Mouse (Mus musculus): ENCODE data around the gene Rccd1. TPM values are rescaled to one million over a fixed set of nuclear protein-coding genes. Genes with fewer than 3 reads are reported as not detected.
A peak's percentile ranks its signal among the peaks of the same experiment; 100 is the strongest.

The Rccd1 gene
- polyA plus RNA-seq, 1 experiment from 2014 or later: 3.7 TPM

DNA sequence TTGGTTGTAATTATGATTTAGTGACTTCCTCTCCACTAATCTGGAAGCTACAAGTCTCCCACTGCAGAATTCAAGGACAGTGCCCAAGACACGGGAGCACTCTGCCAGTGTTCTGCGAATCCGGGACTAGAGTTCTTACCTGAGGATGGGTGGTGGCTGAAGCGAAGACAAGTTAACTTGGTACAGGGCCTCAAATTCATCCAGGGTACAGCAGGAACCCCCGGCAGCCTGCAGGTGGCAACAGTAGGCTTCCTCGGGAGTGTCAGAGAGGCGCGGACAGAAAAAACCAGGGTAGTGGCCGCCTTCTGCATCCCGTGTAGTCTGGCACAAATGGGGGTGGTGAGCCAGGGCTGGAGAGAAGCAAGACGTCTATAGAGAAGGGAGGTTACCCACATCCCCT is 16.5 kb upstream of the Rccd1 start, which contains the start of gene Unc45a:
Gene Unc45a, minus strand, starts transcription at position 213 of the 400 bp plus-strand sequence.
- Histone ChIP-seq H3K4me3 (replicated peaks; ENCODE audit: low read depth, low read length) (peak within 1 kb of the TSS; percentile 63), H3K9me3 (replicated peaks; ENCODE audit: low read length) (no peaks in the 10 kb centered on the region), H3K9ac (ENCODE audit: low read depth, low read length) (peak within 1 kb of the TSS; percentile 60), H3K27ac (peak within 1 kb of the TSS; percentile 89), H3K36me3 (ENCODE audit: insufficient read depth, low read length) (peaks cover 16% of the 10 kb centered on the region), H3K4me2 (ENCODE audit: low read length) (peak within 1 kb of the TSS; percentile 76), H3K27me3 (ENCODE audit: insufficient read depth, low read length) (no peaks in the 10 kb centered on the region), H3K4me1 (replicated peaks; ENCODE audit: insufficient read depth, low read length) (peaks cover 15% of the 10 kb centered on the region)
- TF ChIP-seq CTCF (IDR thresholded peaks at IDR 0.05; ENCODE audit: low read depth): peak; percentile 82
- WGBS: 1% methylated on average over 11 of the region's 11 CpGs
- ATAC-seq (replicated peaks; ENCODE audit: low FRiP score, low read depth) (peak; percentile 50; the same call in 1 of the 2 replicates), DNase-seq (ENCODE audit: low spot score) (peak; percentile 94)

DNA sequence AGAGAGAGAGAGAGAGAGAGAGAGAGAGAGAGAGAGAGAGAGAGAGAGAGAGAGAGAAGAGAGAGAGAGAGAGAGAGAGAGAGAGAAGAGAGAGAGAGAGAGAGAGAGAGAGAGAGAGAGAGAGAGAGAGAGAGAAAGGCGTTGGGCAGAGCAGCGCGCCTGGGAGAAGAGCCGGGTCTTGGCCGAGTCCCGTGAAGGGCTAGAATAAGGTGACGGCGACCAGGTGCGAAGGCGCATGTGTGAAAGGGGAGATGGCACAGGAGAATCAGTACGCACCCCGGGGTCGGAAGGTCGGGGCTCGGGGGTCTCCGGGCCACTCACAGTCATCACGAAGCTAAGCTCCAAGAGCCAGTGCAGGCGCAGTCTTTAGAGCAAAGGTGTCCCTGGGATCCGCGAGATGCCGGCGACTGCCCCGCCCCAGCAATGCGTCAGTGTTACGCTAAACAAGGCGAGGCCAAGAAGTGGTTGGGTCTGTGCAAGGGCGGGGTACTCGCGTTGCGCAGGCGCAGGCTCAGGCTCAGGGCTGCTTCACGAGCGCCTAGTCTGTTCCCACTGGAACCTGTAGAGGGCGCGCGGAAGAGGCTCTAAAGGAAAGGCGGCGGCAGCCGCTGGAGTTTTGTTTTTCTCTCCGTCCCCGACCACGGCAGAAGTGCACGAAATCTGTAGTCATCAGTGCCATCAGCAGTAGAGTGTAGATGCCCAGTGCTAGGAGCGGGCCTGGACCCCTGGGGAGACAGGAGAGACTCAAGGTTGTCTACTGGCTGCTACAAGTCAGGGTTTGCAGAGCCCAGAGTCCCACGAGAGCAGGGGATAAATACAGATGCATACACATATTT is 15.8 kb upstream of the Rccd1 start:
- WGBS: under 1% methylated on average over 45 of the region's 45 CpGs
- Histone ChIP-seq H3K27me3 (ENCODE audit: insufficient read depth, low read length) (no peaks in the 10 kb centered on the region), H3K9me3 (replicated peaks; ENCODE audit: low read length) (no peaks in the 10 kb centered on the region), H3K4me3 (replicated peaks; ENCODE audit: low read depth, low read length) (peak overlapping the region; percentile 63), H3K9ac (ENCODE audit: low read depth, low read length) (peak overlapping the region; percentile 61), H3K27ac (peak overlapping the region; percentile 89), H3K4me2 (ENCODE audit: low read length) (peak overlapping the region; percentile 76), H3K4me1 (replicated peaks; ENCODE audit: insufficient read depth, low read length) (peaks cover 15% of the 10 kb centered on the region), H3K36me3 (ENCODE audit: insufficient read depth, low read length) (peaks cover 21% of the 10 kb centered on the region)
- peak; percentile 98 for DNase-seq (ENCODE audit: low spot score)
- peak; percentile 86 for TF ChIP-seq CTCF (IDR thresholded peaks at IDR 0.05; ENCODE audit: low read depth)
- ATAC-seq (replicated peaks; ENCODE audit: low FRiP score, low read depth): peak; percentile 96

GRCm38 (mm10) chr7:80339371-80339770 is 15.1 kb upstream of the Rccd1 start:
- Histone ChIP-seq H3K4me3 (replicated peaks; ENCODE audit: low read depth, low read length) (peak overlapping the region; percentile 63), H3K36me3 (ENCODE audit: insufficient read depth, low read length) (peaks cover 27% of the 10 kb centered on the region), H3K4me2 (ENCODE audit: low read length) (peak overlapping the region; percentile 76), H3K9me3 (replicated peaks; ENCODE audit: low read length) (no peaks in the 10 kb centered on the region), H3K9ac (ENCODE audit: low read depth, low read length) (peak overlapping the region; percentile 61), H3K27ac (0 out of 2 replicates have a peak overlapping the region, but pooled peaks have one; percentile 37), H3K27me3 (ENCODE audit: insufficient read depth, low read length) (no peaks in the 10 kb centered on the region), H3K4me1 (replicated peaks; ENCODE audit: insufficient read depth, low read length) (peaks cover 15% of the 10 kb centered on the region)
- WGBS: 6% methylated on average over 17 of the region's 17 CpGs
- no peak for ATAC-seq (replicated peaks; ENCODE audit: low FRiP score, low read depth)
- no peak for TF ChIP-seq CTCF (IDR thresholded peaks at IDR 0.05; ENCODE audit: low read depth)
- DNase-seq (ENCODE audit: low spot score): peak; percentile 39

GRCm38 (mm10) chr7:80336932-80337331 is 12.7 kb upstream of the Rccd1 start:
- Histone ChIP-seq H3K9ac (ENCODE audit: low read depth, low read length) (no peak overlapping the region), H3K27me3 (ENCODE audit: insufficient read depth, low read length) (no peaks in the 10 kb centered on the region), H3K4me3 (replicated peaks; ENCODE audit: low read depth, low read length) (no peak overlapping the region), H3K4me2 (ENCODE audit: low read length) (no peak overlapping the region), H3K4me1 (replicated peaks; ENCODE audit: insufficient read depth, low read length) (peaks cover 4% of the 10 kb centered on the region; the same call in 1 of the 2 replicates), H3K36me3 (ENCODE audit: insufficient read depth, low read length) (peaks cover 44% of the 10 kb centered on the region), H3K9me3 (replicated peaks; ENCODE audit: low read length) (no peaks in the 10 kb centered on the region), H3K27ac (no peak overlapping the region)
- 83% methylated on average over 3 of the region's 3 CpGs for WGBS
- no peak for TF ChIP-seq CTCF (IDR thresholded peaks at IDR 0.05; ENCODE audit: low read depth)
- ATAC-seq (replicated peaks; ENCODE audit: low FRiP score, low read depth): no peak
- no peak for DNase-seq (ENCODE audit: low spot score)

DNA sequence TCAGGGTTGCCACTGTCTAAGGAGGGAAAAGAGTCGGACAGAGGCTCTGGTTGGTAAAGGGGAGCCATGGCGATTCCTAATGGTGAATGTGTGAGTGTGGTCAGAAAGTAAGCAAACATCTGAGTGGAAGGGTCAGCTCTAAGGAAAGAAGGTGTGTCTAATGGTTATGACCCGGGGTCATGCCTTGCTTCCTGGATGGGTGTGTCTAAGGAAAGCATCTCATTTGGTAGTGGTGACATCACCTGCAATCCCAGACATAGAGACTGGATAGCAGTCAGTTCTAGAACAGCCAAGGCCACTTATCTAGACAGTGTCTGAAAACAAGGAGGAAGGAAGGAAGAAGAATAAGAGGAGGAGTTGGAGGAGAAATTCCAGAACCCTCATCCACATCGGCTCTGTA is 10.6 kb upstream of the Rccd1 start:
- WGBS: 87% methylated on average over 4 of the region's 4 CpGs
- H3K9me3 ChIP-seq (replicated peaks; ENCODE audit: low read length): no peaks in the 10 kb centered on the region
- peaks cover 4% of the 10 kb centered on the region; the same call in 1 of the 2 replicates for H3K4me1 ChIP-seq (replicated peaks; ENCODE audit: insufficient read depth, low read length)
- peaks cover 62% of the 10 kb centered on the region for H3K36me3 ChIP-seq (ENCODE audit: insufficient read depth, low read length)
- H3K4me3 ChIP-seq (replicated peaks; ENCODE audit: low read depth, low read length): no peak overlapping the region
- H3K9ac ChIP-seq (ENCODE audit: low read depth, low read length): no peak overlapping the region
- no peaks in the 10 kb centered on the region for H3K27me3 ChIP-seq (ENCODE audit: insufficient read depth, low read length)
- H3K4me2 ChIP-seq (ENCODE audit: low read length): no peak overlapping the region
- DNase-seq (ENCODE audit: low spot score) (no peak), ATAC-seq (replicated peaks; ENCODE audit: low FRiP score, low read depth) (no peak)
- H3K27ac ChIP-seq: no peak overlapping the region
- no peak for TF ChIP-seq CTCF (IDR thresholded peaks at IDR 0.05; ENCODE audit: low read depth)

GRCm38 (mm10) chr7:80331433-80331832 is 7.2 kb upstream of the Rccd1 start:
- H3K9ac ChIP-seq (ENCODE audit: low read depth, low read length): no peak overlapping the region
- no peak overlapping the region for H3K4me2 ChIP-seq (ENCODE audit: low read length)
- WGBS: 84% methylated on average over 19 of the region's 19 CpGs
- H3K27me3 ChIP-seq (ENCODE audit: insufficient read depth, low read length): no peaks in the 10 kb centered on the region
- no peak for TF ChIP-seq CTCF (IDR thresholded peaks at IDR 0.05; ENCODE audit: low read depth)
- no peak overlapping the region for H3K4me3 ChIP-seq (replicated peaks; ENCODE audit: low read depth, low read length)
- H3K27ac ChIP-seq: no peak overlapping the region
- ATAC-seq (replicated peaks; ENCODE audit: low FRiP score, low read depth) (no peak), DNase-seq (ENCODE audit: low spot score) (no peak)
- H3K9me3 ChIP-seq (replicated peaks; ENCODE audit: low read length): no peaks in the 10 kb centered on the region
- H3K36me3 ChIP-seq (ENCODE audit: insufficient read depth, low read length): peaks cover 80% of the 10 kb centered on the region
- H3K4me1 ChIP-seq (replicated peaks; ENCODE audit: insufficient read depth, low read length): no peaks in the 10 kb centered on the region
